Mouse (Mus musculus) thymus, postnatal 14 days (tissue): Measurements from ENCODE around the gene Zfp207.
"Not testable (repeated sequence)": the region's sequence is repeated elsewhere in the genome, so short reads cannot be mapped to it uniquely, and the experiment has no call there.

Experiments
- DNase-seq: peaks from one replicate; pipeline ENCODE4 v3.0.0; 2021

The Zfp207 gene

GRCm38 (mm10) chr11:80419743-80420142 is 36.7 kb downstream of the Zfp207 start:
- DNase-seq = no peak

GRCm38 (mm10) chr11:80420202-80420984 is 37.3 kb downstream of the Zfp207 start:
- DNase-seq = no peak

GRCm38 (mm10) chr11:80421421-80422047 is 38.5 kb downstream of the Zfp207 start:
- no peak for DNase-seq

GRCm38 (mm10) chr11:80424691-80425090 is 41.6 kb downstream of the Zfp207 start:
- DNase-seq = no peak

GRCm38 (mm10) chr11:80425247-80425778 is 42.2 kb downstream of the Zfp207 start:
- no peak for DNase-seq

GRCm38 (mm10) chr11:80426029-80426813 is 43.1 kb downstream of the Zfp207 start:
- not testable (repeated sequence) for DNase-seq

GRCm38 (mm10) chr11:80428381-80429008 is 45.4 kb downstream of the Zfp207 start, which contains the start of gene Psmd11:
Gene Psmd11 (plus strand): TSS chr11:80428615.
- DNase-seq = peak; percentile 97

- DNase-seq = no peak
Measured at GRCm38 (mm10) chr11:80429009-80429475, 46.0 kb downstream of the Zfp207 start.

GRCm38 (mm10) chr11:80429500-80430166 is 46.6 kb downstream of the Zfp207 start:
- DNase-seq = no peak

- DNase-seq = no peak
Measured at GRCm38 (mm10) chr11:80430366-80430910, 47.4 kb downstream of the Zfp207 start.

- DNase-seq = no peak
Measured at GRCm38 (mm10) chr11:80446916-80447315, 63.8 kb downstream of the Zfp207 start.

- no peak for DNase-seq
Measured at GRCm38 (mm10) chr11:80449859-80450258, 66.8 kb downstream of the Zfp207 start.

GRCm38 (mm10) chr11:80452242-80452641 is 69.2 kb downstream of the Zfp207 start:
- no peak for DNase-seq

- no peak for DNase-seq
Measured at GRCm38 (mm10) chr11:80453198-80453597, 70.1 kb downstream of the Zfp207 start.
